Mouse (Mus musculus) small intestine, adult 2 months (tissue): ENCODE results near the gene Tyw1. TPM values are rescaled to one million over a fixed set of nuclear protein-coding genes. Genes with fewer than 3 reads are reported as not detected.

Experiments used
- H3K27ac ChIP-seq: fragments of 200-500 bp; 2 replicates; pipeline ENCODE4 v1.5.1; 2012; ENCODE audit warnings: low read depth, low read length, control low read depth, inconsistent platforms; ENCODE audit not compliant: insufficient read depth
- H3K27me3 ChIP-seq: fragments of 200-500 bp; 2 replicates; pipeline ENCODE4 v1.6.1; 2012; ENCODE audit warnings: mild to moderate bottlenecking, moderate library complexity, low read length, inconsistent platforms; ENCODE audit not compliant: control insufficient read depth, insufficient read depth
- H3K36me3 ChIP-seq: fragments of 200-500 bp; 2 replicates; pipeline ENCODE4 v1.6.1; 2012; ENCODE audit warnings: mild to moderate bottlenecking, low read length, control low read depth, inconsistent platforms; ENCODE audit not compliant: control insufficient read depth, insufficient read depth
- H3K4me1 ChIP-seq: fragments of 200-500 bp; 2 replicates; pipeline ENCODE4 v1.6.1; 2012; ENCODE audit warnings: low read length, inconsistent platforms, mixed read lengths; ENCODE audit not compliant: control insufficient read depth, insufficient read depth, insufficient read length
- H3K4me3 ChIP-seq: fragments of 200-500 bp; 2 replicates; pipeline ENCODE4 v1.5.1; 2012; ENCODE audit warnings: low read depth, mild to moderate bottlenecking, control low read depth, inconsistent platforms, low read length, moderate library complexity
- CTCF ChIP-seq: fragments of 200-500 bp; IDR thresholded peaks from 2 replicates; pipeline ENCODE4 v1.5.1; 2012; ENCODE audit warnings: low read depth, mild to moderate bottlenecking, control low read depth, inconsistent platforms, low read length, moderate library complexity, mixed read lengths; ENCODE audit not compliant: insufficient replicate concordance, insufficient read length; ENCODE audit errors: extremely low read depth
- POLR2A ChIP-seq: fragments of 200-500 bp; IDR thresholded peaks from 2 replicates; pipeline ENCODE4 v1.6.1; 2012; ENCODE audit warnings: low read depth, mild to moderate bottlenecking, control low read depth, inconsistent platforms, low read length, moderate library complexity
- WGBS: fragments of 180-500 bp; shearing (Covaris S2); methylation state at CpG from one replicate; pipeline ENCODE4 v1.1.7; 2018; 5-methylcytosine and 5-hydroxymethylcytosine counted together
- polyA plus RNA-seq: library from polyadenylated mRNA; depleted of rRNA; stranded (reverse); fragments of >200 nt; gene quantifications from 2 replicates; pipeline ENCODE4 v1.2.3, GENCODE M21; 2012

Tyw1 gene
- polyA plus RNA-seq, 1 experiment, result 5.7 TPM

DNA sequence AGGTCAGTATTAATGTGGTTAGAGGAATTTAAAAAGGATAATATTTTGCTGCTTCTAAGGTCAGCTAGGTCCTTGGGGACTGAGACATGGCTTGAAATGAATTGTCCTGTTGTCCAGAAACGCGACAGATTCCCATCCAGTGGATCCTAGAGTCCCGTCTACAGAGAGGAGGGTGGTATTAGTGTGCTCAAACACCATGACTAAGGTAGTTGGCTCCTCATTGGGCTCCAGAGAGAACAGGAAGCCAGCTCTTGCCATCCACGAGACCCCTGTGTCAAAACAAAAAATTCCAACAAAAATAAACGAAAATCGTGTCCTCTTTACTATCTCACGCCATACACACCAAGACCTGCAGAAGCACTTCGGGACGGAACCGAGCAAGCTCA, 33.7 kb upstream of the Tyw1 start:
- under 1% methylated on average over 10 of the region's 10 CpGs for WGBS
- H3K27me3 ChIP-seq, result no peaks in the 10 kb centered on the region

GRCm38 (mm10) chr5:130222146-130223004, 33.0 kb upstream of the Tyw1 start:
- Histone ChIP-seq H3K27me3 (no peaks in the 10 kb centered on the region), H3K27ac (peak overlapping the region; percentile 68; the same call in 1 of the 2 replicates), H3K4me3 (peak overlapping the region; percentile 93), H3K36me3 (no peaks in the 10 kb centered on the region), H3K4me1 (peaks cover 19% of the 10 kb centered on the region; the same call in 1 of the 2 replicates)
- WGBS, result under 1% methylated on average over 87 of the region's 88 CpGs
- no peak; the same call in 1 of the 2 replicates for TF ChIP-seq CTCF
- peak; percentile 38; the same call in 1 of the 2 replicates for TF ChIP-seq POLR2A

More for the DNA sequence above, 33.7 kb upstream of the Tyw1 start:
- Histone ChIP-seq H3K4me3 (peak overlapping the region; percentile 93), H3K36me3 (no peaks in the 10 kb centered on the region), H3K27ac (peak overlapping the region; percentile 68; the same call in 1 of the 2 replicates), H3K4me1 (peaks cover 16% of the 10 kb centered on the region; the same call in 1 of the 2 replicates)
- TF ChIP-seq CTCF, result no peak
- TF ChIP-seq POLR2A, result no peak

- H3K36me3 ChIP-seq, result peaks cover 14% of the 10 kb centered on the region
- no peak overlapping the region for H3K4me3 ChIP-seq
- 79% methylated on average over 3 of the region's 3 CpGs for WGBS
- TF ChIP-seq CTCF, result no peak
- TF ChIP-seq POLR2A, result no peak
- H3K27ac ChIP-seq, result no peak overlapping the region
- H3K4me1 ChIP-seq, result peaks cover 14% of the 10 kb centered on the region; the same call in 1 of the 2 replicates
- H3K27me3 ChIP-seq, result no peaks in the 10 kb centered on the region
These were observed 28.6 kb upstream of the Tyw1 start for GRCm38 (mm10) chr5:130226790-130227189.

- Histone ChIP-seq H3K4me1 (peaks cover 11% of the 10 kb centered on the region; the same call in 1 of the 2 replicates), H3K27ac (no peak overlapping the region), H3K36me3 (peaks cover 27% of the 10 kb centered on the region), H3K27me3 (no peaks in the 10 kb centered on the region), H3K4me3 (no peak overlapping the region)
- TF ChIP-seq POLR2A (no peak), CTCF (no peak)
- WGBS, result 49% methylated on average over 4 of the region's 4 CpGs
These were observed 27.3 kb upstream of the Tyw1 start for GRCm38 (mm10) chr5:130228120-130228519.

GRCm38 (mm10) chr5:130236302-130236701, 19.1 kb upstream of the Tyw1 start:
- no peaks in the 10 kb centered on the region for H3K4me1 ChIP-seq
- WGBS, result 93% methylated on average over 8 of the region's 8 CpGs
- no peak overlapping the region for H3K27ac ChIP-seq
- TF ChIP-seq CTCF, result no peak
- TF ChIP-seq POLR2A, result no peak
- peaks cover 79% of the 10 kb centered on the region for H3K36me3 ChIP-seq
- no peak overlapping the region for H3K4me3 ChIP-seq
- no peaks in the 10 kb centered on the region for H3K27me3 ChIP-seq

DNA sequence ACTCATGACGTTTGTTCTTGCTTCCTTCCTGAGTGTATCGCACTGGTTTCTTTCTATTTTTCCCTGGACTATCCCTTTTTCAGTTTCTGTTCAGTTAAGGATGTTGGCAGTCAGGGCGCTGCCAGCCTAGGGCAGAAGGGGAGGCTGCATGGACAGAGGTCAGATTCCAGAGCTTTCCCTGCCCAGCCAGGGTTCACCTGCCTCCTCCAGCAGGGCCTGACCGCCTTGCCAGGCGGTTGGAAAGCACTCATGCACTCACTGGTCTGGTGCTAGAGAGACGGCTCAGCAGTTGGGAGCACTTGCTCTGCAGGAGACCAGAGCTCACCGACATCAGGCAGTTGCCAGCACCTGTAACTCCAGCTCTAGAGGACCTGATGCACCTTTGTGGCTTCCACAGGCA, 16.2 kb upstream of the Tyw1 start:
- Histone ChIP-seq H3K27me3 (no peaks in the 10 kb centered on the region), H3K36me3 (peaks cover 78% of the 10 kb centered on the region), H3K4me1 (no peaks in the 10 kb centered on the region), H3K27ac (no peak overlapping the region), H3K4me3 (no peak overlapping the region)
- 88% methylated on average over 7 of the region's 7 CpGs for WGBS
- TF ChIP-seq CTCF (no peak), POLR2A (no peak)

DNA sequence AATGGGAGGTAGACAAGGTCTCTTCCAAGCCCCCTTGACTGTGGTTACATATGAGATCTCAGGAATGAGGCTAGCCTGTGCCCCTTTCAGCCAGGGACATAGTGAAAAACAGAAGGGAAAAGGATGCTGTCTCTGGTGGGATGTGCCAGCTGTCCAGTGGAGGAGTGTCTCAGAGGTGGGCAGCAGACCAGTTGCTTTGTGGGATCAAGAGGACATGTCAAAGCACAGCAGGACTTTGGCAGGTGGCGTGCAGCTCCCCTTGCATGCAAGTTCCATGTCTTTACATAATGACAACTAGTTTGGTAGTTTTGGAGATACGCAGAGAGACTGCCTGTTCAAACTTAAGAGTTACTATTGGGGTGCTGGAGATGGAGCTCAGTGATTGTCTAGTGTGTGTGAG, 15.6 kb upstream of the Tyw1 start:
- Histone ChIP-seq H3K27ac (no peak overlapping the region), H3K36me3 (peaks cover 75% of the 10 kb centered on the region), H3K4me1 (no peaks in the 10 kb centered on the region), H3K27me3 (no peaks in the 10 kb centered on the region), H3K4me3 (no peak overlapping the region)
- 98% methylated on average over 2 of the region's 2 CpGs for WGBS
- TF ChIP-seq CTCF (no peak), POLR2A (no peak)
